Mouse (Mus musculus) ES-E14 (cell line): ENCODE data around the gene Supt6. TPM values are rescaled to one million over a fixed set of nuclear protein-coding genes. Genes with fewer than 3 reads are reported as not detected.
A peak's percentile ranks its signal among the peaks of the same experiment; 100 is the strongest.

Experiments used
- DNase-seq: peaks from one replicate; pipeline ENCODE4 v3.0.0-alpha.2; 2013; ENCODE audit warnings: low read depth, low spot score
- H3K27ac ChIP-seq: 2 replicates; pipeline ENCODE4 v1.5.1; 2012; ENCODE audit warnings: low read depth, mild to moderate bottlenecking, low read length, moderate library complexity, mixed read lengths; ENCODE audit not compliant: poor library complexity, insufficient read depth, severe bottlenecking
- H3K36me3 ChIP-seq: 2 replicates; pipeline ENCODE4 v1.6.1; 2012; ENCODE audit warnings: mild to moderate bottlenecking, low read length, moderate library complexity, mixed read lengths; ENCODE audit not compliant: control insufficient read depth, poor library complexity, insufficient read depth, severe bottlenecking
- H3K4me1 ChIP-seq, 2 experiments: fragments of 150-350 bp in 1 of 2; sonication (generic) in 1 of 2; 2 replicates each; pipeline ENCODE4 v1.6.1; 2012; ENCODE audit warnings: low read length in 2 of 2, mild to moderate bottlenecking in 1 of 2, mixed read lengths in 1 of 2; ENCODE audit not compliant: control insufficient read depth in 2 of 2, insufficient read depth in 2 of 2, poor library complexity in 1 of 2
- H3K4me3 ChIP-seq, 2 experiments: fragments of 150-350 bp in 1 of 2; sonication (generic) in 1 of 2; 2 replicates each; pipeline ENCODE4 v1.5.1; 2012; ENCODE audit warnings: low read length in 2 of 2, low read depth in 1 of 2, mild to moderate bottlenecking in 1 of 2, mixed read lengths in 1 of 2; ENCODE audit not compliant: insufficient read depth in 1 of 2, poor library complexity in 1 of 2, severe bottlenecking in 1 of 2
- H3K9ac ChIP-seq: 2 replicates; pipeline ENCODE4 v1.6.1; 2012; ENCODE audit warnings: low read depth, mild to moderate bottlenecking, low read length, mixed read lengths; ENCODE audit not compliant: poor library complexity, insufficient read depth, severe bottlenecking
- H3K9me3 ChIP-seq: fragments of 150-350 bp; sonication (generic); 2 replicates; pipeline ENCODE4 v1.6.1; 2012; ENCODE audit warnings: low read depth, mild to moderate bottlenecking, low read length; ENCODE audit not compliant: control insufficient read depth, insufficient read depth
- CHD2 ChIP-seq: IDR thresholded peaks from 2 replicates; pipeline ENCODE4 v1.6.1; 2014; ENCODE audit warnings: mild to moderate bottlenecking, low read depth, low read length, inconsistent platforms
- HCFC1 ChIP-seq: IDR thresholded peaks from 2 replicates; pipeline ENCODE4 v1.6.1; 2012; ENCODE audit warnings: low read length, inconsistent platforms, borderline replicate concordance; ENCODE audit not compliant: insufficient read depth
- MAFK ChIP-seq: IDR thresholded peaks from 2 replicates; pipeline ENCODE4 v1.6.1; 2014; ENCODE audit warnings: mild to moderate bottlenecking, low read depth, low read length, inconsistent platforms; ENCODE audit not compliant: insufficient read depth
- ZC3H11A ChIP-seq: IDR thresholded peaks from 2 replicates; pipeline ENCODE4 v1.6.1; 2012; ENCODE audit warnings: low read depth, mild to moderate bottlenecking, inconsistent platforms, low read length, borderline replicate concordance
- ZNF384 ChIP-seq: IDR thresholded peaks from 2 replicates; pipeline ENCODE4 v1.6.1; 2012; ENCODE audit warnings: low read depth, low read length, inconsistent platforms
- in situ Hi-C, 2 experiments: fragments of 600-800 bp; cut with MboI; formaldehyde crosslinking; loops; one replicate each; pipeline ENCODE4 v1.15.1; 2025; ENCODE audit warnings: low sequenced_read_pairs in 2 of 2, inconsistent platforms in 1 of 2; ENCODE audit not compliant: unreplicated experiment in 2 of 2
- total RNA-seq: library from RNA; depleted of rRNA; stranded (reverse); fragments of 300-350 nt; gene quantifications from 2 replicates; pipeline ENCODE4 v1.2.3, GENCODE M21; 2012

Gene Supt6
- total RNA-seq, 1 experiment, result 63.0 TPM

- peak overlapping the region; percentile 14; the same call in 1 of the 2 replicates for H3K27ac ChIP-seq
- peaks cover 34% of the 10 kb centered on the region for H3K36me3 ChIP-seq
- TF ChIP-seq CHD2, result no peak; the same call in 1 of the 2 replicates
- H3K9ac ChIP-seq, result peak overlapping the region; percentile 32; the same call in 1 of the 2 replicates
- in situ Hi-C loops, result no loop called here
- H3K9me3 ChIP-seq, result no peaks in the 10 kb centered on the region
- no peaks in the 10 kb centered on the region; a peak in 1 of 4 replicates for H3K4me1 ChIP-seq
- no peak for DNase-seq
- peak overlapping the region in 1 of 2 experiments; percentile 88; a peak in 2 of 4 replicates for H3K4me3 ChIP-seq
Observed at GRCm38 (mm10) chr11:78180081-78180761, 65.6 kb downstream of the Supt6 start.

- Histone ChIP-seq H3K9ac (peak overlapping the region; percentile 99), H3K4me1 (no peaks in the 10 kb centered on the region; a peak in 1 of 4 replicates), H3K4me3 (peak overlapping the region; percentile 88 to 90), H3K36me3 (peaks cover 34% of the 10 kb centered on the region), H3K27ac (peak overlapping the region; percentile 8; the same call in 1 of the 2 replicates), H3K9me3 (no peaks in the 10 kb centered on the region)
- DNase-seq, result no peak
- in situ Hi-C loops, result no loop called here
- TF ChIP-seq HCFC1 (no peak), CHD2 (peak; percentile 7; the same call in 1 of the 2 replicates)
Observed at GRCm38 (mm10) chr11:78179438-78179999, 66.3 kb downstream of the Supt6 start.

GRCm38 (mm10) chr11:78178859-78179437 is 66.8 kb downstream of the Supt6 start:
- in situ Hi-C loops, result no loop called here
- peak overlapping the region; percentile 88 to 90 for H3K4me3 ChIP-seq
- H3K27ac ChIP-seq, result peak overlapping the region; percentile 99
- peak overlapping the region; percentile 99 for H3K9ac ChIP-seq
- TF ChIP-seq HCFC1 (peak; percentile 48; the same call in 1 of the 2 replicates), CHD2 (peak; percentile 81), MAFK (no peak)
- H3K9me3 ChIP-seq, result no peaks in the 10 kb centered on the region
- no peaks in the 10 kb centered on the region; a peak in 1 of 4 replicates for H3K4me1 ChIP-seq
- H3K36me3 ChIP-seq, result peaks cover 34% of the 10 kb centered on the region
- no peak for DNase-seq

- Histone ChIP-seq H3K9ac (peak overlapping the region; percentile 99), H3K9me3 (no peaks in the 10 kb centered on the region), H3K27ac (peak overlapping the region; percentile 99), H3K36me3 (peaks cover 34% of the 10 kb centered on the region), H3K4me1 (no peaks in the 10 kb centered on the region; a peak in 1 of 4 replicates), H3K4me3 (peak overlapping the region; percentile 88 to 90)
- TF ChIP-seq MAFK (no peak; the same call in 1 of the 2 replicates), ZNF384 (0 out of 2 replicates have a peak, but pooled peaks have one; percentile 23), ZC3H11A (peak; percentile 50; the same call in 1 of the 2 replicates), CHD2 (no peak), HCFC1 (peak; percentile 62; the same call in 1 of the 2 replicates)
- in situ Hi-C loops, result no loop called here
- peak; percentile 96 for DNase-seq
Observed at GRCm38 (mm10) chr11:78177903-78178858, 67.6 kb downstream of the Supt6 start.
